Mouse (Mus musculus) midbrain, embryonic 16.5 days (tissue): ENCODE results near the gene S1pr4. TPM values are rescaled to one million over a fixed set of nuclear protein-coding genes. Genes with fewer than 3 reads are reported as not detected.

Source experiments
- ATAC-seq: fragments of 200-750 bp; cut with Nextera tagmentation; 2 replicates; pipeline ENCODE4 v1.8.0; 2017; ENCODE audit warnings: moderate TSS enrichment
- H3K27ac ChIP-seq: fragments of 300-500 bp; sonication (generic); 2 replicates; pipeline ENCODE4 v1.5.1; 2014; ENCODE audit warnings: mild to moderate bottlenecking, low read length, mixed read lengths
- H3K27me3 ChIP-seq: fragments of 300-500 bp; sonication (generic); 2 replicates; pipeline ENCODE4 v1.6.1; 2014; ENCODE audit warnings: low read depth, low read length, mixed read lengths; ENCODE audit not compliant: control insufficient read depth, insufficient read depth
- H3K36me3 ChIP-seq: fragments of 300-500 bp; sonication (generic); 2 replicates; pipeline ENCODE4 v1.6.1; 2014; ENCODE audit warnings: mild to moderate bottlenecking, low read length, moderate library complexity, mixed read lengths; ENCODE audit not compliant: control insufficient read depth, insufficient read depth
- H3K4me1 ChIP-seq: fragments of 300-500 bp; sonication (generic); 2 replicates; pipeline ENCODE4 v1.6.1; 2014; ENCODE audit warnings: mild to moderate bottlenecking, low read length, mixed read lengths; ENCODE audit not compliant: control insufficient read depth, insufficient read depth
- H3K4me2 ChIP-seq: fragments of 300-500 bp; sonication (generic); 2 replicates; pipeline ENCODE4 v1.6.1; 2014; ENCODE audit warnings: mild to moderate bottlenecking, low read length, mixed read lengths
- H3K4me3 ChIP-seq: fragments of 300-500 bp; sonication (generic); 2 replicates; pipeline ENCODE4 v1.5.1; 2014; ENCODE audit warnings: low read depth, mild to moderate bottlenecking, low read length, moderate library complexity, mixed read lengths
- H3K9ac ChIP-seq: fragments of 300-500 bp; sonication (generic); 2 replicates; pipeline ENCODE4 v1.6.1; 2014; ENCODE audit warnings: low read depth, low read length, mixed read lengths
- H3K9me3 ChIP-seq: fragments of 300-500 bp; sonication (generic); replicated peaks from 2 replicates; pipeline ENCODE4 v1.6.1; 2014; ENCODE audit warnings: mild to moderate bottlenecking, low read length, mixed read lengths; ENCODE audit not compliant: control insufficient read depth, poor library complexity, severe bottlenecking
- WGBS: fragments of 180-500 bp; shearing (Covaris S2); extraction: QIAGEN DNeasy Blood & Tissue Kit; methylation state at CpG from one replicate; pipeline ENCODE4 v1.1.7; 2014; 5-methylcytosine and 5-hydroxymethylcytosine counted together
- polyA plus RNA-seq: library from polyadenylated mRNA; unstranded; fragments of >200 nt; fragmentation: Nextera tagmentation; extraction: Ambion mirVana; gene quantifications from 2 replicates; pipeline ENCODE4 v1.2.1, GENCODE M21; 2015

The S1pr4 gene
- polyA plus RNA-seq, result 0.44 and 0.58 TPM in 2 replicates

DNA sequence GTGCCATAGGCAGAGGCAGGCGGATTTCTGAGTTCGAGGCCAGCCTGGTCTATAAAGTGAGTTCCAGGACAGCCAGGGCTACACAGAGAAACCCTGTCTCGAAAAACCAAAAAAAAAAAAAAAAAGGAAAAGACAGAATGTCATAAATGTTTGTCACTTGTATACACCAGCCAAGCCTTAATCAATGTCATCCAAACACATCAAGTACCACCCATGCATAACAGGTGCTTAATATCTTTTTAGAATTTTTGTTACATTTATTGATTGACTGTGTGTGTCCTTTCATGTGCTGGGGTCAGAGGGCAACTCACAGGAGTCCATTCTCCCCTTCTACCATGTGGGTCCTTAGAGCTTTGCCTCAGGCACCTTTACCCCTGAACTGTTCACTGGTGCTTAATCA is at the start of gene S1pr4:
S1pr4 (minus strand) TSS at position 101 of the 400 bp plus-strand sequence.
- WGBS, result 92% methylated on average over 2 of the region's 3 CpGs
- peaks cover 11% of the 10 kb centered on the region for H3K4me1 ChIP-seq

GRCm38 (mm10) chr10:81548944-81549343 is 49.0 kb upstream of the S1pr4 start:
- H3K4me1 ChIP-seq, result peaks cover 2% of the 10 kb centered on the region
- 85% methylated on average over 5 of the region's 5 CpGs for WGBS
- H3K36me3 ChIP-seq, result no peaks in the 10 kb centered on the region
- no peak overlapping the region for H3K27ac ChIP-seq
- H3K27me3 ChIP-seq, result no peaks in the 10 kb centered on the region
- no peak overlapping the region for H3K9ac ChIP-seq
- H3K9me3 ChIP-seq, result no peaks in the 10 kb centered on the region
- H3K4me2 ChIP-seq, result no peak overlapping the region
- no peak overlapping the region for H3K4me3 ChIP-seq
- no peak for ATAC-seq

More for the DNA sequence above, at the start of gene S1pr4:
- Histone ChIP-seq H3K4me3 (no peak within 1 kb of the TSS), H3K9me3 (no peaks in the 10 kb centered on the region), H3K9ac (no peak within 1 kb of the TSS), H3K36me3 (no peaks in the 10 kb centered on the region), H3K4me2 (no peak within 1 kb of the TSS), H3K27me3 (peaks cover 8% of the 10 kb centered on the region; the same call in 1 of the 2 replicates), H3K27ac (no peak within 1 kb of the TSS)
- ATAC-seq, result no peak

GRCm38 (mm10) chr10:81546788-81547571 is 47.0 kb upstream of the S1pr4 start:
- H3K4me1 ChIP-seq, result peaks cover 20% of the 10 kb centered on the region
- no peak overlapping the region for H3K4me3 ChIP-seq
- ATAC-seq, result no peak
- H3K4me2 ChIP-seq, result no peak overlapping the region
- no peaks in the 10 kb centered on the region for H3K9me3 ChIP-seq
- H3K36me3 ChIP-seq, result no peaks in the 10 kb centered on the region
- H3K27me3 ChIP-seq, result no peaks in the 10 kb centered on the region
- no peak overlapping the region for H3K9ac ChIP-seq
- H3K27ac ChIP-seq, result no peak overlapping the region
- WGBS, result 89% methylated on average over 13 of the region's 13 CpGs

DNA sequence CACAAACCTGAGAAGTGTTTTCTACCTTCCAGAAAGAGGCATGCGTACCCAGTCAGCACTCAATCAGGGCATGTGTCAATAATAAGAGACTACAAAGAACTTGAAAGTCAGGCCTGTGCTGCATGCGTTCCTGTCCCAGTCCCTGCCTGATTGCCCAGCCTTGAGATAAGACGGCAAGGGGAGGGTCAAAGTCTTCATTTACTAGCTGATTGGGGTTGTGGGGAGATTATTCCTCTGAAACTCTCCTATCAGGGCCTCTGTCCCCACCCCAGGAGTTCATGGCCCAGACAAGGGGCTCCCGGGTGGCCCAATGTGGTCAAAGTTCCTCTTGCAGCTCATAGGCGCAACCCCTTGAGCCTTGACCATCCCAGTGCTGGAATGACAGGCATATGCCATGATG is 46.4 kb upstream of the S1pr4 start:
- WGBS, result 86% methylated on average over 5 of the region's 5 CpGs
- ATAC-seq, result no peak
- Histone ChIP-seq H3K27me3 (no peaks in the 10 kb centered on the region), H3K27ac (no peak overlapping the region), H3K4me2 (no peak overlapping the region), H3K4me3 (no peak overlapping the region), H3K9me3 (no peaks in the 10 kb centered on the region), H3K9ac (no peak overlapping the region), H3K4me1 (peaks cover 23% of the 10 kb centered on the region), H3K36me3 (no peaks in the 10 kb centered on the region)

DNA sequence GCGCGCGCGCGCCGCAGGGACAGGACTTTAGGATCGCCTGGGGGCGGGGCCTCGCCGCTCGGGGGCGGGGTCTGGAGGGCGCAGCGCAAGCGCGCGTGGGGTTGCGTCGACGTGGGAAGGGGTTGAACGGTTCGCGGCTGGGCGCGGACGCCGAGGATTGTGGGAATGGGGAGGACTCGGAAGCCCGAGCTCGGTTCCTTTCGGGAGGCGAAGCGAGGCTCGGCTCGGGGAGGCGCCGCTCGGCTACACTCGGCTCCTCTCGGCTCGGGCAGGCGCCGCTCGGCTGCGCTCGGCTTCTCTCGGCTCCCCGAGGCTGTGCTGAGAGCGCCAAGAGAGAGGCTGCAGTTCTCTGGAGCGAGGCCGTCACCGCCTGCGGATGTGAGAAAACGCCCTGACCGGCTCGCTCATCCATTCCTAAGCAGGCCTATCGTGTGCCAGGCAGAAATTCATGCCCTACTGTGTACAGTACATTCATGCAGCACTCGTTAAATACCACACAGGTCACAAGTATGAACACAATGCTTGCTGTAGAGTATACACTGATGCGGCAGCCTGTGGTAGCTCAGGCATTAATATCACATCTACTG is 45.3 kb upstream of the S1pr4 start, which contains the start of gene Gna11:
Gna11 (minus strand) TSS at position 30 of the 587 bp plus-strand sequence.
- Histone ChIP-seq H3K36me3 (no peaks in the 10 kb centered on the region), H3K4me1 (peaks cover 23% of the 10 kb centered on the region), H3K27me3 (no peaks in the 10 kb centered on the region), H3K4me2 (peak within 1 kb of the TSS; percentile 90), H3K9me3 (no peaks in the 10 kb centered on the region), H3K4me3 (peak within 1 kb of the TSS; percentile 92), H3K27ac (peak within 1 kb of the TSS; percentile 89), H3K9ac (peak within 1 kb of the TSS; percentile 89)
- peak; percentile 96 for ATAC-seq
- under 1% methylated on average over 57 of the region's 59 CpGs for WGBS

DNA sequence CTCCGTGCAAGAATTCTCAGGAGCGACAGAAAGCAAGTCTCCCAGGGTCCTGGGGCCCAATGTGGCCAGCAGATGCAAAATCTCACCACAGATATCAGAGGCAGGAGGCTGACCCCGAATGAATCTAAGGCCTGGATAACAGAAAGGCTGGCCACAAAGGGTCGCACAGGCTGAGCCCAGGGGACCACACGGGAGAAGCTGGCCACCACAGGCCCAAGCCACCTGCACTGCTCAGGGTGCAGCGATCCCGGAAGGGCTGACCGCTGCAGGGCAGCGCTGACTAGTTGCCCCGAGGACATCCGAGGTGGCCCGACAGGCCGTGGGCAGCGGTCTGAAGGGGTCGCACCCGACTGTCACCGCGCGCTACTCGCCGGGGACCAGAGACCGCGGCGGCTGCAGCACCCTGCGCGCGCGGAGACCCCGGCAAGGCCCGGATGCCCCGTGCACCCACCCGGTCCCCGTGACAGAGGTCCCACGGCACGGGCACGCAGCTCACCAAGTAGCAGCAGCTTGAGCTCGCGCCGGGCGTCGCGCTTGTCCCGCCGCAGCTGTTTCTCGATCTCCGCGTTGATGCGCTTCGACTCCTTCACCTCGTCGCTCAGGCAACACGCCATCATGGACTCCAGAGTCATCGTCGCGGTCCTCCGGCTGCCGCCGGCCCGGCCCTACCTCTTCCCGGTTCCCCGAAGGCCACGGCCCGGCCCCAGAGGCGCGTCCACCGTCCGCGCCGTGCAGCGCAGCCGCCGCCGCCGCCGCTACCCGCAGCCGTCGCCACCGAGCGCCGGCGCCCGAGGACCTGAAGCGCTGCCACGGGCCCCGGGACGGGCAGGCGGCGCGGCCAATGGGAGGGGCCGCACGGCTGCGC is 44.6 kb upstream of the S1pr4 start:
- under 1% methylated on average over 86 of the region's 93 CpGs for WGBS
- Histone ChIP-seq H3K9ac (peak overlapping the region; percentile 89), H3K27me3 (no peaks in the 10 kb centered on the region), H3K4me2 (peak overlapping the region; percentile 90), H3K9me3 (no peaks in the 10 kb centered on the region), H3K27ac (peak overlapping the region; percentile 89), H3K36me3 (no peaks in the 10 kb centered on the region), H3K4me3 (peak overlapping the region; percentile 92), H3K4me1 (peaks cover 23% of the 10 kb centered on the region)
- ATAC-seq, result peak; percentile 61

DNA sequence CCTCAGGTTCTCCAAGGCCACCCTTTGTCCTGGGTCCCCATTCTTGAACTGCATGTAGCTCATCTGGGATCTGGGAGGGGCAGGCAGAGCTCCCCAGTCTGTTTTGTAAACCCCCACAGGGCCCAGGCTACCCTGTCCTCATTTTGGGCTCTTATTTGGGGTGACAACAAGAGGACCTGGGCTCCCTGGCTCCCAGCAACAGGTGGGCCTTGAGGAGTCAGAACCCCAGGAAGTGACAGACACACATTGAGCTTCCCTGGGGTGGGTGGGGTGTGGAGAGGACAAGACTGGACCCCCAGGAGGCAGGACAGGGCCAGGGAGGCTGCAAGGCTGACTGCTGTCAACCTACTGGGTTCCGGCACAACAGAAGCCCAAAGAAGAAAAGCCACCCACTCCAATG is 43.7 kb upstream of the S1pr4 start:
- Histone ChIP-seq H3K4me3 (peak overlapping the region; percentile 92), H3K27me3 (no peaks in the 10 kb centered on the region), H3K4me2 (peak overlapping the region; percentile 90), H3K4me1 (peaks cover 23% of the 10 kb centered on the region), H3K9ac (peak overlapping the region; percentile 89), H3K36me3 (no peaks in the 10 kb centered on the region), H3K9me3 (no peaks in the 10 kb centered on the region), H3K27ac (no peak overlapping the region)
- WGBS, result 63% methylated on average over 1 of the region's 1 CpGs
- no peak for ATAC-seq

DNA sequence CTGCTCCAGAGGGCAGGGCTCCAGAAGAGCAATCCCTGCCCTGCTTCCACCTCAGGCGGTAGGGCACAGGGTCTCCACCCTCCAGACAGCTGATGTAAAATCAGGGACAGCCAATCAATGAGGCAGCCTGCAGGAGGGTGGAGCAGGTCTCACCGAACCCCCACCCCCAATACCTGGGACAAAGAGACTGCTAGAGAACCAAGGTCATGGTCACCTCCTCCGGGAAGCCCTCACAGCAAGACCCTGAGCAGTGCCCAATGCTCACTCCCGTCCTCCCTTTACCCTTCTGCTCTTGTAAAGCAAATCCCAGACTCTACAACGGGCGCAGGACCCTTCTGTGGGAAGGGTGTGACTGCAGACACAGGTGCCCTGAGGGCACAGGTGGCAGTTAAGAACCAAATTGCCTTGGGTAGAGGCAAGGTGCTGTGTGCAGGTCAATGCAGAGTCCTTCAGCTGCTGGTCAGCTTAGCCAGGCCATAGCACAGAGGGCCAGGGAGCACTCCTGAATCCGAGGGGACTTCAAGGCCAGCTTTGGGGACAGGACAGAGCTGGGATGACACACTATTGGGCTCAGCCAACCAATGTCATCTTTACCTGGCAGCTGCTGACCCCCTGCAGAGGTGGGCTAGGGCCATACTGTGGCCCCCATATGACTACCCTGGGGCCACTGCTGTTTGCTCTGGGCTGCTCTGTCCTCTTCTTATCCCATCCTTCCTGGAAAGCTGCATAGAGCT is 43.0 kb upstream of the S1pr4 start:
- Histone ChIP-seq H3K4me3 (peak overlapping the region; percentile 92), H3K36me3 (no peaks in the 10 kb centered on the region), H3K4me2 (peak overlapping the region; percentile 90), H3K9ac (peak overlapping the region; percentile 89; the same call in 1 of the 2 replicates), H3K27ac (no peak overlapping the region), H3K9me3 (no peaks in the 10 kb centered on the region), H3K4me1 (peaks cover 23% of the 10 kb centered on the region), H3K27me3 (no peaks in the 10 kb centered on the region)
- 76% methylated on average over 7 of the region's 7 CpGs for WGBS
- no peak for ATAC-seq
